Mouse (Mus musculus) ZHBTc4 (cell line): ENCODE results near the gene Bod1l.

ENCODE experiments used
- DNase-seq: peaks from one replicate; pipeline ENCODE4 v3.0.0-alpha.2; 2011; ENCODE audit warnings: low read depth, low spot score

Gene Bod1l

GRCm38 (mm10) chr5:41844147-41844529 is at the start of gene Bod1l:
Gene Bod1l, minus strand, starts transcription at chr5:41844315.
- DNase-seq = peak; percentile 98

- DNase-seq = peak; percentile 77
These were observed 49.2 kb upstream of the Bod1l start for GRCm38 (mm10) chr5:41893351-41893750.

GRCm38 (mm10) chr5:41890871-41891270 is 46.8 kb upstream of the Bod1l start:
- DNase-seq = no peak

- no peak for DNase-seq
These were observed 45.2 kb upstream of the Bod1l start for GRCm38 (mm10) chr5:41889245-41889849.

- DNase-seq = peak; percentile 21
These were observed 44.7 kb upstream of the Bod1l start for GRCm38 (mm10) chr5:41888834-41889233.

- DNase-seq = peak; percentile 83
These were observed 43.6 kb upstream of the Bod1l start for GRCm38 (mm10) chr5:41887738-41888137.

- DNase-seq = peak; percentile 77
These were observed 40.4 kb upstream of the Bod1l start for GRCm38 (mm10) chr5:41884563-41884962.

- no peak for DNase-seq
These were observed 27.0 kb upstream of the Bod1l start for GRCm38 (mm10) chr5:41871164-41871563.

GRCm38 (mm10) chr5:41855781-41856180 is 11.7 kb upstream of the Bod1l start:
- peak; percentile 11 for DNase-seq

GRCm38 (mm10) chr5:41845558-41845937 is 1.4 kb upstream of the Bod1l start:
- no peak for DNase-seq

- peak; percentile 72 for DNase-seq
These were observed 874 bp upstream of the Bod1l start for GRCm38 (mm10) chr5:41844820-41845557.

- peak; percentile 48 for DNase-seq
These were observed 532 bp downstream of the Bod1l start for GRCm38 (mm10) chr5:41843419-41844146.

GRCm38 (mm10) chr5:41842681-41843080 is 1.4 kb downstream of the Bod1l start:
- peak; percentile 36 for DNase-seq

- no peak for DNase-seq
These were observed 2.4 kb downstream of the Bod1l start for GRCm38 (mm10) chr5:41841735-41842134.

- no peak for DNase-seq
These were observed 14.0 kb downstream of the Bod1l start for GRCm38 (mm10) chr5:41830100-41830499.

- no peak for DNase-seq
These were observed 23.0 kb downstream of the Bod1l start for GRCm38 (mm10) chr5:41821158-41821557.

- no peak for DNase-seq
These were observed 23.6 kb downstream of the Bod1l start for GRCm38 (mm10) chr5:41820530-41820929.

GRCm38 (mm10) chr5:41812516-41812915 is 31.6 kb downstream of the Bod1l start:
- no peak for DNase-seq

GRCm38 (mm10) chr5:41811279-41811678 is 32.8 kb downstream of the Bod1l start:
- no peak for DNase-seq

GRCm38 (mm10) chr5:41807383-41807782 is 36.7 kb downstream of the Bod1l start:
- no peak for DNase-seq

- no peak for DNase-seq
These were observed 37.9 kb downstream of the Bod1l start for GRCm38 (mm10) chr5:41806176-41806575.

GRCm38 (mm10) chr5:41805085-41805484 is 39.0 kb downstream of the Bod1l start:
- DNase-seq = no peak

- DNase-seq = no peak
These were observed 39.5 kb downstream of the Bod1l start for GRCm38 (mm10) chr5:41804643-41805042.
